In the genomic region with DNA sequence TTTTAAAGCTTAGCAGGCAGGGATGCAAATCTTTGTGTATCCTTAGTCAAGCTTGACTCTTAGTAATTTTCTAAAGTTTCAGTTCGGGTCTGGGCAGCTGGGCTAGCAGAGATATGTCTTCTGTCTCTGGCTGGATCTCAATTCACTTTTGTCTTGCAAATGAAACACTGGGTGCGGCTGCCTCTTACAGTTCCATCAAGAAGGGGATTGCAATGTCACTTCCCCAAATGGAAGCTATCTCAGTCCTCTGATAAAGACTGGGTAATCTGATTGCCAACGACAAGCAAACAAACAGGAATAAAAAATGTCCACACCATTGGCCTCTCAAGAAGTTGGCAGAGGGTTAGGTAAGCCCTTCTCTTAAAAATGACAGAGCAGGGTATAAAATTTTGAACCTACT, we compare ENCODE assay signal across 18 mouse cellular contexts.
"Had no signal": no experiment of that assay in that cellular context is flagged by ENCODE, and none has a peak within 500 bp of the region (broad histone marks: within the 10 kb centered on the region; RNA-seq: fewer than 3 reads in every experiment).

No protein-coding gene starts in this region.

- H3K4me1 ChIP-seq: lung, embryonic 15.5 days; midbrain, embryonic 10.5 days; midbrain, embryonic 12.5 days; neural tube, embryonic 13.5 days; neural tube, embryonic 15.5 days had no signal

- H3K9ac ChIP-seq: liver, postnatal 0 days; lung, embryonic 15.5 days; midbrain, embryonic 12.5 days; neural tube, embryonic 13.5 days; neural tube, embryonic 15.5 days had no signal

- DNase-seq: liver, postnatal 0 days; lung, adult 2 months; lung, postnatal 4 days; midbrain, embryonic 14.5 days; retina, postnatal 1 day; right cerebral cortex, adult 18-20 months; right cerebral cortex, postnatal 25 days; right cerebral cortex, postnatal 4 days; spleen, adult 18-20 months; thymus, adult 2 months; thymus, postnatal 25 days; thymus, postnatal 4 days had no signal

- H3K27ac ChIP-seq: lung, embryonic 15.5 days; midbrain, embryonic 10.5 days; midbrain, embryonic 12.5 days; neural tube, embryonic 13.5 days; neural tube, embryonic 15.5 days had no signal

- H3K9me3 ChIP-seq: lung, embryonic 15.5 days; midbrain, embryonic 12.5 days; neural tube, embryonic 13.5 days; neural tube, embryonic 15.5 days had no signal

- H3K36me3 ChIP-seq: lung, embryonic 15.5 days; midbrain, embryonic 10.5 days; midbrain, embryonic 12.5 days; neural tube, embryonic 13.5 days; neural tube, embryonic 15.5 days had no signal

- H3K4me3 ChIP-seq: lung, embryonic 15.5 days; midbrain, embryonic 10.5 days; midbrain, embryonic 12.5 days; myocyte; neural tube, embryonic 13.5 days; neural tube, embryonic 15.5 days had no signal
